Mouse (Mus musculus) erythroblast, embryonic 14.5 days (primary cell): ENCODE results near the gene Foxp1.

Experiments used
- GATA1 ChIP-seq: IDR thresholded peaks from 2 replicates; pipeline ENCODE4 v1.6.1; 2012; ENCODE audit warnings: low read length, inconsistent platforms, mixed read lengths
- TAL1 ChIP-seq: IDR thresholded peaks from 3 replicates; pipeline ENCODE4 v1.6.1; 2012; ENCODE audit warnings: low read length, inconsistent platforms, mixed read lengths

DNA sequence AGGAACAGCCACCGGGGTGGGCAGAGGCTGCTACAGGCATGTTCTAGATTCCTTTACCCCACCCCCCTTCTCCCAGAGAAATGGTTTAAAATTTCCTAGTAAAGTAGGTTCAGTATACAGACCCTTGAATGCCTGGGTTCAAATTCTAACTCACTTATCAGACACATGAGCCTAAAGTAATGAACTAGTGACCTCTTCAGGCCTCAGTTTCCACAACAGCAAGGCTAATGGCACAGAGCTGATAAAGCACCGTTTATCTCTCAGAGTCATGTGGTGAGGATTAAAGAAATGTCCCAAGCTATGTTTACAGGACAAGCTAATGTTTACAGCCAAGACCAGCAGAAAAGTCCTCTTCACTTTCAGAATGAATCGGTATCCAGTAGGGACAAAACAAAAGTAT, 29.6 kb downstream of the Foxp1 start:
- TF ChIP-seq TAL1, result no peak
- TF ChIP-seq GATA1, result no peak
